Mouse (Mus musculus): Measurements from ENCODE around the gene Msi1. TPM values are rescaled to one million over a fixed set of nuclear protein-coding genes. Genes with fewer than 3 reads are reported as not detected.

Msi1 gene
- polyA plus RNA-seq, 1 experiment from 2014 or later: 37.9 TPM

- Histone ChIP-seq H3K4me1 (peaks cover 24% of the 10 kb centered on the region), H3K9ac (replicated peaks) (peak overlapping the region; percentile 44), H3K4me3 (replicated peaks) (peak overlapping the region; percentile 47), H3K27me3 (replicated peaks) (no peaks in the 10 kb centered on the region), H3K9me3 (replicated peaks) (no peaks in the 10 kb centered on the region), H3K27ac (replicated peaks) (peak overlapping the region; percentile 66), H3K36me3 (peaks cover 9% of the 10 kb centered on the region; the same call in 1 of the 2 replicates), H3K4me2 (peak overlapping the region; percentile 64)
- ATAC-seq (ENCODE audit: low FRiP score): peak; percentile 89
- WGBS: 19% methylated on average over 22 of the region's 22 CpGs
Measured at GRCm38 (mm10) chr5:115475337-115476106, 46.1 kb downstream of the Msi1 start.

GRCm38 (mm10) chr5:115476107-115476727, 46.8 kb downstream of the Msi1 start:
- WGBS: 47% methylated on average over 12 of the region's 12 CpGs
- peak; percentile 42; the same call in 1 of the 2 replicates for ATAC-seq (ENCODE audit: low FRiP score)
- H3K9ac ChIP-seq (replicated peaks): 0 out of 2 replicates have a peak overlapping the region, but pooled peaks have one; percentile 44
- H3K36me3 ChIP-seq: peaks cover 9% of the 10 kb centered on the region; the same call in 1 of the 2 replicates
- H3K4me3 ChIP-seq (replicated peaks): peak overlapping the region; percentile 47
- H3K9me3 ChIP-seq (replicated peaks): no peaks in the 10 kb centered on the region
- H3K27me3 ChIP-seq (replicated peaks): no peaks in the 10 kb centered on the region
- H3K4me1 ChIP-seq: peaks cover 19% of the 10 kb centered on the region
- peak overlapping the region; percentile 64 for H3K4me2 ChIP-seq
- H3K27ac ChIP-seq (replicated peaks): no peak overlapping the region; the same call in 1 of the 2 replicates

DNA sequence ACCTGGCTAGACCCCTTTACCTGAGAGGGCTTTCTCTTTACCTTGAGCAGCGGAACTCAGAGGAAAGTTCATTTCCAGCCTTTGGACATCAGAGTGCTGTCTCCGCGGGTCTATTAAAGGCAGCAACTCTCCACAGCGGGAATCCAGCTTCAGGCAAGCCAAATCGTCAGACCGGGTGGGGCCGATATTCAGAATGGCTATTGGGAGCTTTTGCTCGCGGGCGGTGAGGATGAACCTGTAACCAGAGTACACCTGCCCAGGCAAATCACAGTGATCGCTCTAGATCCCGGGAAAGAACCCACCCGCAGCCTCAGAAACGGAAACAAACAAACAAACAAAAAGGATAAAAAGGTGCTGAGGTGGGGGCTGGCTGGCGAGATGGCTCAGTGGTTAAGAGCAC, 50.2 kb downstream of the Msi1 start:
- Histone ChIP-seq H3K27ac (replicated peaks) (no peak overlapping the region), H3K9me3 (replicated peaks) (no peaks in the 10 kb centered on the region), H3K4me1 (peaks cover 44% of the 10 kb centered on the region), H3K9ac (replicated peaks) (no peak overlapping the region), H3K36me3 (peaks cover 9% of the 10 kb centered on the region; the same call in 1 of the 2 replicates), H3K4me3 (replicated peaks) (no peak overlapping the region), H3K4me2 (no peak overlapping the region), H3K27me3 (replicated peaks) (no peaks in the 10 kb centered on the region)
- ATAC-seq (ENCODE audit: low FRiP score): no peak
- 46% methylated on average over 15 of the region's 15 CpGs for WGBS

GRCm38 (mm10) chr5:115480101-115480500, 50.7 kb downstream of the Msi1 start:
- Histone ChIP-seq H3K4me2 (peak overlapping the region; percentile 46), H3K27me3 (replicated peaks) (no peaks in the 10 kb centered on the region), H3K9me3 (replicated peaks) (no peaks in the 10 kb centered on the region), H3K9ac (replicated peaks) (no peak overlapping the region), H3K4me3 (replicated peaks) (peak overlapping the region; percentile 19), H3K4me1 (peaks cover 49% of the 10 kb centered on the region), H3K27ac (replicated peaks) (no peak overlapping the region), H3K36me3 (peaks cover 9% of the 10 kb centered on the region; the same call in 1 of the 2 replicates)
- no peak for ATAC-seq (ENCODE audit: low FRiP score)
- 22% methylated on average over 27 of the region's 27 CpGs for WGBS

- H3K36me3 ChIP-seq: peaks cover 9% of the 10 kb centered on the region; the same call in 1 of the 2 replicates
- H3K27ac ChIP-seq (replicated peaks): no peak overlapping the region
- peak overlapping the region; percentile 51 for H3K4me2 ChIP-seq
- no peak for ATAC-seq (ENCODE audit: low FRiP score)
- H3K4me3 ChIP-seq (replicated peaks): peak overlapping the region; percentile 21
- H3K27me3 ChIP-seq (replicated peaks): no peaks in the 10 kb centered on the region
- 22% methylated on average over 38 of the region's 38 CpGs for WGBS
- H3K9me3 ChIP-seq (replicated peaks): no peaks in the 10 kb centered on the region
- peaks cover 40% of the 10 kb centered on the region for H3K4me1 ChIP-seq
- peak overlapping the region; percentile 34; the same call in 1 of the 2 replicates for H3K9ac ChIP-seq (replicated peaks)
Measured at GRCm38 (mm10) chr5:115482390-115483265, 53.2 kb downstream of the Msi1 start.

DNA sequence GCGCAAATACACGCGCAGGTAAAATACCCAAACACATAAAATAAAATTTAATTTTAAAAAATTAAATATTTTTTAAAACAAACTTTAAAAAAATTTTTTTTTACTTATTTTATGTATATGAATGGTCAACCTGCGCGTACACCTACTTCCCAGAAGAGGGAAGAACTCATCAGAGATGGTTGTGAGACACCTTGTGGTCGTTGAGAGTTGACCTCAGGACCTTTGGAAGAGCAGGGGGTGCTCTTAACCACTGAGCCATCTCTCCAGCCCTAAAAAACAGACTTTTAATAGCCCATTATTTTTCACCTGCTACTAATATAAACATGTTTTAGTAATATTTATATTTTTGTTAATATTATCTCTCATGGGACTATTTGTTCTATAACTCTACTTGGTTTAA, 54.0 kb downstream of the Msi1 start:
- Histone ChIP-seq H3K27me3 (replicated peaks) (no peaks in the 10 kb centered on the region), H3K4me2 (peak overlapping the region; percentile 51), H3K4me1 (peaks cover 43% of the 10 kb centered on the region), H3K27ac (replicated peaks) (no peak overlapping the region), H3K9ac (replicated peaks) (no peak overlapping the region), H3K4me3 (replicated peaks) (0 out of 2 replicates have a peak overlapping the region, but pooled peaks have one; percentile 21), H3K36me3 (peaks cover 9% of the 10 kb centered on the region; the same call in 1 of the 2 replicates), H3K9me3 (replicated peaks) (no peaks in the 10 kb centered on the region)
- no peak for ATAC-seq (ENCODE audit: low FRiP score)
- WGBS: 31% methylated on average over 6 of the region's 6 CpGs

GRCm38 (mm10) chr5:115483947-115484920, 54.8 kb downstream of the Msi1 start, which contains the start of gene Sirt4:
Gene Sirt4, minus strand, starts transcription at chr5:115484725.
- H3K4me1 ChIP-seq: peaks cover 47% of the 10 kb centered on the region
- no peaks in the 10 kb centered on the region for H3K9me3 ChIP-seq (replicated peaks)
- peak within 1 kb of the TSS; percentile 70 for H3K4me2 ChIP-seq
- H3K4me3 ChIP-seq (replicated peaks): peak within 1 kb of the TSS; percentile 48
- peak within 1 kb of the TSS; percentile 84 for H3K27ac ChIP-seq (replicated peaks)
- 7% methylated on average over 30 of the region's 30 CpGs for WGBS
- peak; percentile 87 for ATAC-seq (ENCODE audit: low FRiP score)
- H3K9ac ChIP-seq (replicated peaks): peak within 1 kb of the TSS; percentile 55
- H3K27me3 ChIP-seq (replicated peaks): no peaks in the 10 kb centered on the region
- H3K36me3 ChIP-seq: peaks cover 9% of the 10 kb centered on the region; the same call in 1 of the 2 replicates

GRCm38 (mm10) chr5:115484996-115485395, 55.6 kb downstream of the Msi1 start:
- Histone ChIP-seq H3K4me2 (peak overlapping the region; percentile 70), H3K9me3 (replicated peaks) (no peaks in the 10 kb centered on the region), H3K4me1 (peaks cover 43% of the 10 kb centered on the region), H3K27me3 (replicated peaks) (no peaks in the 10 kb centered on the region), H3K4me3 (replicated peaks) (peak overlapping the region; percentile 48), H3K9ac (replicated peaks) (peak overlapping the region; percentile 51), H3K36me3 (0 out of 2 replicates have a peak, but pooled peaks cover 3% of the 10 kb centered on the region), H3K27ac (replicated peaks) (peak overlapping the region; percentile 84)
- 67% methylated on average over 5 of the region's 5 CpGs for WGBS
- ATAC-seq (ENCODE audit: low FRiP score): no peak

- Histone ChIP-seq H3K27me3 (replicated peaks) (no peaks in the 10 kb centered on the region), H3K27ac (replicated peaks) (no peak overlapping the region), H3K4me1 (peaks cover 39% of the 10 kb centered on the region), H3K9me3 (replicated peaks) (no peaks in the 10 kb centered on the region), H3K9ac (replicated peaks) (no peak overlapping the region), H3K4me3 (replicated peaks) (no peak overlapping the region), H3K36me3 (no peaks in the 10 kb centered on the region), H3K4me2 (no peak overlapping the region)
- no peak for ATAC-seq (ENCODE audit: low FRiP score)
- WGBS: 84% methylated on average over 17 of the region's 18 CpGs
Measured at GRCm38 (mm10) chr5:115485489-115486205, 56.2 kb downstream of the Msi1 start.

GRCm38 (mm10) chr5:115486726-115487125, 57.3 kb downstream of the Msi1 start:
- Histone ChIP-seq H3K4me3 (replicated peaks) (no peak overlapping the region), H3K36me3 (no peaks in the 10 kb centered on the region), H3K27ac (replicated peaks) (no peak overlapping the region), H3K4me1 (peaks cover 46% of the 10 kb centered on the region), H3K9ac (replicated peaks) (no peak overlapping the region), H3K9me3 (replicated peaks) (no peaks in the 10 kb centered on the region), H3K4me2 (no peak overlapping the region), H3K27me3 (replicated peaks) (no peaks in the 10 kb centered on the region)
- ATAC-seq (ENCODE audit: low FRiP score): no peak
- 54% methylated on average over 4 of the region's 4 CpGs for WGBS
